Mouse (Mus musculus) bone marrow, adult 2 months (tissue): ENCODE results near the gene Cadm3. TPM values are rescaled to one million over a fixed set of nuclear protein-coding genes. Genes with fewer than 3 reads are reported as not detected.

Experiments used
- H3K27ac ChIP-seq: fragments of 200-500 bp; 2 replicates; pipeline ENCODE4 v1.5.1; 2012; ENCODE audit warnings: low read depth, mild to moderate bottlenecking, control low read depth, inconsistent platforms, low read length; ENCODE audit not compliant: control insufficient read depth, poor library complexity, insufficient read depth
- H3K4me1 ChIP-seq: fragments of 200-500 bp; 2 replicates; pipeline ENCODE4 v1.6.1; 2011; ENCODE audit warnings: low read length; ENCODE audit not compliant: control insufficient read depth, insufficient read depth
- H3K4me3 ChIP-seq: fragments of 200-500 bp; replicated peaks from 2 replicates; pipeline ENCODE3; 2011; ENCODE audit warnings: mild to moderate bottlenecking, low read depth, low read length, control low read depth; ENCODE audit not compliant: control insufficient read depth
- CTCF ChIP-seq: fragments of 200-500 bp; IDR thresholded peaks from 2 replicates; pipeline ENCODE4 v1.5.1; 2011; ENCODE audit warnings: low read length, control low read depth; ENCODE audit not compliant: control insufficient read depth, insufficient read depth
- POLR2A ChIP-seq: fragments of 200-500 bp; IDR thresholded peaks from 2 replicates; pipeline ENCODE4 v1.6.1; 2011; ENCODE audit warnings: low read depth, mild to moderate bottlenecking, control low read depth, low read length, borderline replicate concordance; ENCODE audit not compliant: control insufficient read depth
- WGBS: fragments of 180-500 bp; shearing (Covaris S2); methylation state at CpG from one replicate; pipeline ENCODE4 v1.1.7; 2018; 5-methylcytosine and 5-hydroxymethylcytosine counted together
- polyA plus RNA-seq: library from polyadenylated mRNA; stranded (reverse); fragments of >200 nt; gene quantifications from 2 replicates; pipeline ENCODE4 v1.2.4, GENCODE M21; 2011; ENCODE audit warnings: low replicate concordance; ENCODE audit not compliant: missing spikeins, insufficient read depth, insufficient read length

Cadm3 gene
- polyA plus RNA-seq, 1 experiment = 1.7 TPM

GRCm38 (mm10) chr1:173335903-173336302 lies 31.6 kb downstream of the Cadm3 start:
- WGBS = 85% methylated on average over 11 of the region's 11 CpGs
- Histone ChIP-seq H3K4me1 (no peaks in the 10 kb centered on the region), H3K4me3 (no peak overlapping the region), H3K27ac (no peak overlapping the region)
- TF ChIP-seq CTCF (no peak), POLR2A (no peak)

GRCm38 (mm10) chr1:173333312-173334253 lies 33.9 kb downstream of the Cadm3 start, which contains the start of gene Ackr1:
Ackr1 (minus strand) TSS chr1:173333750.
- TF ChIP-seq POLR2A (peak; percentile 42), CTCF (no peak)
- WGBS = 33% methylated on average over 9 of the region's 9 CpGs
- no peaks in the 10 kb centered on the region for H3K4me1 ChIP-seq
- H3K4me3 ChIP-seq = peak within 1 kb of the TSS; percentile 79
- peak within 1 kb of the TSS; percentile 91 for H3K27ac ChIP-seq

- 76% methylated on average over 5 of the region's 5 CpGs for WGBS
- Histone ChIP-seq H3K4me1 (no peaks in the 10 kb centered on the region), H3K4me3 (peak overlapping the region; percentile 79), H3K27ac (peak overlapping the region; percentile 91)
- no peak for TF ChIP-seq CTCF
- TF ChIP-seq POLR2A = no peak
Observed at GRCm38 (mm10) chr1:173332418-173332817, 35.1 kb downstream of the Cadm3 start.

DNA sequence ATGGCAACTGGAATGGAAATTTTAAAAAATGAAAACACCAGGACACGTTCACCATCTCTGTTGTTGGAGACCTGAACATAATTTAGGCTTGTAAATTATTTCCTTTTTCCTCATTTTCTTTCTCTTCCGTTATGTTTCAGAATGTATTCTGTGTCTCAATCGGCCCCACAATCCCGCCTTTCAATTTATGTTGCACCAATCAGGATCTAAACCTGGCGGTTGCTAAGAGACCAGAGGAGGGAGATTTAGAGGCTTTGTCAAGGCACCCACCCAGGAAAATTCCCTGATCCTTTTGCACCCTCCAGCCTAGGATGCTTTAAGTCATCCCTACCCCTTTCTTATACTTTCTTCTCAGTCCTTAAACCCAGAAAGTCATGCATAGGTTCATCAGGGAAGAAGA lies 37.8 kb downstream of the Cadm3 start:
- TF ChIP-seq CTCF (no peak), POLR2A (no peak)
- H3K4me3 ChIP-seq = peak overlapping the region; percentile 2
- no peak overlapping the region for H3K27ac ChIP-seq
- WGBS = 73% methylated on average over 5 of the region's 5 CpGs
- no peaks in the 10 kb centered on the region; the same call in 1 of the 2 replicates for H3K4me1 ChIP-seq

DNA sequence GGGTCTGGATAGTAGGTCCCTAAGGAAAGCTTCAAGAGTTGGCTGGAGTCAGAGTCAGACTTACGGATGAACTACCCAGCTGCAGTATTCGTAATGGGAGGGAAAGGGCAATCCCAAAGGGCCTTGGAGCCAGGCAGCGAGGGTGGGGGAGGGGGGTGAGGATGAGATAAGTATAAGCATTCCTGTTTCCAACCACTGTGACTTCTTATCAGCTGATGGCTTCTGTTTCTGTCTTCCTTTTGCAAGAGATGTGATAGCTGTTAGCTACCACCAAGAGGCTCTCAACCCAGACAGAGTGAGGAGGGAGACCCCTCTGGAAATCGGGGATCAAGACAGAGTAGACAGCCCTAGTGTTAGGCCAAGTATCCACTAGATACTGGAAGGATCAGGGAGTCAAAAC lies 38.3 kb downstream of the Cadm3 start:
- TF ChIP-seq POLR2A (no peak), CTCF (no peak)
- no peaks in the 10 kb centered on the region; the same call in 1 of the 2 replicates for H3K4me1 ChIP-seq
- WGBS = 33% methylated on average over 4 of the region's 4 CpGs
- H3K27ac ChIP-seq = no peak overlapping the region; the same call in 1 of the 2 replicates
- peak overlapping the region; percentile 38 for H3K4me3 ChIP-seq

GRCm38 (mm10) chr1:173328446-173328845 lies 39.0 kb downstream of the Cadm3 start:
- H3K4me1 ChIP-seq = no peaks in the 10 kb centered on the region; the same call in 1 of the 2 replicates
- no peak overlapping the region for H3K27ac ChIP-seq
- 81% methylated on average over 8 of the region's 8 CpGs for WGBS
- no peak for TF ChIP-seq CTCF
- TF ChIP-seq POLR2A = no peak
- no peak overlapping the region for H3K4me3 ChIP-seq

DNA sequence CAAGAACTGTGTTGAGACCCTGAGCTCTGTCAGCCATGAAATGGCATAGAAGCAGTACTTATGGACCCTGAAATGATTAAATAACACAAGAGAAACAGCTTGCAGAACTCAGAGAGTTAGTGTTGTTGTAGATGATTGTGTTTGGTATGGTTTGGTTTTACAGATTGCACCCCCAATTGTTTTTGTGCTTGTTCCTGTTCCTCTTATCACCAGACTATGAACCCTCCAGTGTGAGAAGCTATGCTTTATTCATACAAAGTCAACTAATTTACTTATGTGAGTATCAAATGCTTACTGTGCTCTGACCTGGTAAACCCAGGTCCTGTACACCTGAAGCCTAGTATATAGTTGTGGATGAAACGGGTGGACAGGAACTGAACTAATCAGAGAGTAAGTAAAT lies 40.9 kb downstream of the Cadm3 start:
- TF ChIP-seq CTCF (no peak), POLR2A (no peak)
- no peak overlapping the region for H3K27ac ChIP-seq
- H3K4me3 ChIP-seq = no peak overlapping the region
- 56% methylated on average over 1 of the region's 1 CpGs for WGBS
- no peaks in the 10 kb centered on the region; the same call in 1 of the 2 replicates for H3K4me1 ChIP-seq

DNA sequence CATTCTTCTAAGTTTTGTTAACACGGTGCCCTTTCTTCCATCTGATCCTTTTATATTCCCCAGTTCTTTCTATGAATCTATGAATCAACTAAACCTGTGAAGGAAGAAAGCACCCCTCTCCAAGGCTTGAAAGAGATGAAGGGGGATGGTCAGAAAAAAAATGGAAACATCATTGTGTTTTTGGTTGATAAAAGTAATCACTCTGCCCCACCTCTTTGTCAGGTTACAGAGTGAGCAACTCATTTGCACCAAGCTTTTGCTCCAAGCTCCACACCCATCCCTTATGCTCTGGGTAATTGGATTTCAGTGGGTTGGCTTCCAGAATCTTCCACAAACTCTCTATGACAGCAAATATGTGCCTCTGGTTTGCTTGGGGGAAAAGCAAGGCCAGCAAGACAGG lies 42.1 kb downstream of the Cadm3 start:
- H3K4me1 ChIP-seq = no peaks in the 10 kb centered on the region; the same call in 1 of the 2 replicates

More for the DNA sequence above, 42.1 kb downstream of the Cadm3 start:
- WGBS = 89% methylated on average over 1 of the region's 1 CpGs
- no peak overlapping the region for H3K27ac ChIP-seq
- TF ChIP-seq POLR2A = no peak
- TF ChIP-seq CTCF = no peak
- H3K4me3 ChIP-seq = no peak overlapping the region
